Mouse (Mus musculus): ENCODE data around the gene Uhrf1bp1. TPM values are rescaled to one million over a fixed set of nuclear protein-coding genes. Genes with fewer than 3 reads are reported as not detected.

Gene Uhrf1bp1
- total RNA-seq, 2 experiments from 2014 or later, result 14.5 to 16.9 TPM

- no peak for DNase-seq
Observed at GRCm38 (mm10) chr17:27911371-27911770, 55.1 kb downstream of the Uhrf1bp1 start.

GRCm38 (mm10) chr17:27914742-27915141 is 58.5 kb downstream of the Uhrf1bp1 start:
- DNase-seq, result no peak

- no peak for DNase-seq
Observed at GRCm38 (mm10) chr17:27916366-27916765, 60.1 kb downstream of the Uhrf1bp1 start.

GRCm38 (mm10) chr17:27920676-27921075 is 64.4 kb downstream of the Uhrf1bp1 start:
- DNase-seq, result no peak

- DNase-seq, result no peak
Observed at GRCm38 (mm10) chr17:27922174-27922712, 66.0 kb downstream of the Uhrf1bp1 start.

GRCm38 (mm10) chr17:27925054-27925453 is 68.8 kb downstream of the Uhrf1bp1 start:
- DNase-seq, result no peak

GRCm38 (mm10) chr17:27925504-27925903 is 69.3 kb downstream of the Uhrf1bp1 start:
- no peak for DNase-seq

GRCm38 (mm10) chr17:27930291-27930690 is 74.0 kb downstream of the Uhrf1bp1 start:
- no peak for DNase-seq

GRCm38 (mm10) chr17:27931826-27932225 is 75.6 kb downstream of the Uhrf1bp1 start:
- no peak for DNase-seq

- DNase-seq, result no peak
Observed at GRCm38 (mm10) chr17:27934136-27934910, 78.1 kb downstream of the Uhrf1bp1 start.

GRCm38 (mm10) chr17:27935091-27935490 is 78.8 kb downstream of the Uhrf1bp1 start:
- DNase-seq, result no peak

- DNase-seq, result no peak
Observed at GRCm38 (mm10) chr17:27937054-27937615, 80.9 kb downstream of the Uhrf1bp1 start.

- DNase-seq, result peak; percentile 9 to 16
Observed at GRCm38 (mm10) chr17:27938121-27938754, 82.0 kb downstream of the Uhrf1bp1 start.

GRCm38 (mm10) chr17:27939028-27939427 is 82.8 kb downstream of the Uhrf1bp1 start:
- DNase-seq, result no peak

GRCm38 (mm10) chr17:27940352-27940751 is 84.1 kb downstream of the Uhrf1bp1 start:
- no peak for DNase-seq

GRCm38 (mm10) chr17:27941178-27941577 is 84.9 kb downstream of the Uhrf1bp1 start:
- no peak for DNase-seq

- DNase-seq, result no peak
Observed at GRCm38 (mm10) chr17:27941698-27942097, 85.5 kb downstream of the Uhrf1bp1 start.

- no peak for DNase-seq
Observed at GRCm38 (mm10) chr17:27942131-27942530, 85.9 kb downstream of the Uhrf1bp1 start.

GRCm38 (mm10) chr17:27945546-27946216 is 89.4 kb downstream of the Uhrf1bp1 start:
- peak in 1 of 2 experiments; percentile 22 for DNase-seq

- no peak for DNase-seq
Observed at GRCm38 (mm10) chr17:27946371-27946770, 90.1 kb downstream of the Uhrf1bp1 start.

GRCm38 (mm10) chr17:27947155-27947554 is 90.9 kb downstream of the Uhrf1bp1 start:
- no peak for DNase-seq

Measured in layer of hippocampus, postnatal 36 days (tissue).